Mouse (Mus musculus) lung, postnatal 14 days (tissue): ENCODE data around the gene Teddm1b.

ENCODE experiments used
- DNase-seq: peaks from one replicate; pipeline ENCODE4 v3.0.0; 2021

The Teddm1b gene

DNA sequence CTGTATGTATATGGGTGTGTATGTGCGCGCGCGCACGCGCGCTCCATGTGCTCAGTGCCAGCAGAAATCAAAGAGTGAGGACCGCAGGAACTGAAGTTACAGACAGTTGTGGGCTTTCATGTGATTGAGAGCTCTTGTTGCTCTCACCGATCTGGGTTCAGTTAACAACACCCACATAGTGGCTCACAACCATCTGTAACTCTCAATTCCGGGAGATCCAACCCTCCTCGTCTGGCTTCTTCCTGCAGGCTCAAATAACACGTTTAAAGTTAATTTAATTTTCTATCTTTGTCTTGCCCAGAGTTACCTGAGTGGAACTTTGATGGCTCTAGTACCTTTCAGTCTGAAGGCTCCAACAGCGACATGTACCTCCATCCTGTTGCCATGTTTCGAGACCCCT is 30.1 kb downstream of the Teddm1b start:
- DNase-seq = no peak

DNA sequence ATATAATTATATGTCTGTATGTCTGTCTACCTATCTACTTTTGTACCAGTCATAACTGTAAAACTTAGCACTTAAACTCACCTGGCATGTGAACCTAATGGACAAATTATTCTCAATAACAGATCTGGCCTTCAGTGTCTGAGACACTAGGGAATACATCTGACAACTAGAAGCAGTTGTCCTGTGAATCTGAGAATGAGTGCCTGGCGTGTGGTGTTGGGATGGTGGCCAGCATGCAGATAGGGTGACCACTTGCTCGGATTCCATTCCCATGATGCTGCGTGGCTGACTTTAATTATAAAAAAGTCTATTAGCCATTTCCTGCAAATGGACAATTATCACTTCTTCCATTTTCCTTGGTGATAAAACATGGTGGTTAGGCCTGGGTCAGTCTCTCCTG is 31.7 kb downstream of the Teddm1b start:
- DNase-seq = no peak

GRCm38 (mm10) chr1:153908208-153908607 is 34.1 kb downstream of the Teddm1b start:
- DNase-seq = no peak

DNA sequence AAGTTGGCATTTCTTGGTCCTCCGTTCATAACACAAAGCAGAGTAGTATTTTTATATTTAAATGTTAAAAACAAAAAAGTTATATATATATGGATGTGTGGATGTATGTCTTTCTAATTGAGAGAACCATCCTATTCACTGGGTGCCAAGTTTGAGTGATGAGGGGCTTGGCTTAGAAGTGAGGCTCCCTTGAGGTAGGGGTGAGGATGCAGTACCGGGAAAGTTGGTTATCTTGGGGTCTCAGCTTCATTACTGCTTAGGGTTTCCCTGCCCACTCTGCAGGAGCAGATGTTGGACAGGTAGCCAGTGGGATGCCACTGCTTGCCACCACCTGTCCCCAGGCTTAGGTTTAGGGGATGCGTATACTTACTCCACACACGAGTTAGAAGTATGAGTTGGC is 34.6 kb downstream of the Teddm1b start:
- DNase-seq = no peak

DNA sequence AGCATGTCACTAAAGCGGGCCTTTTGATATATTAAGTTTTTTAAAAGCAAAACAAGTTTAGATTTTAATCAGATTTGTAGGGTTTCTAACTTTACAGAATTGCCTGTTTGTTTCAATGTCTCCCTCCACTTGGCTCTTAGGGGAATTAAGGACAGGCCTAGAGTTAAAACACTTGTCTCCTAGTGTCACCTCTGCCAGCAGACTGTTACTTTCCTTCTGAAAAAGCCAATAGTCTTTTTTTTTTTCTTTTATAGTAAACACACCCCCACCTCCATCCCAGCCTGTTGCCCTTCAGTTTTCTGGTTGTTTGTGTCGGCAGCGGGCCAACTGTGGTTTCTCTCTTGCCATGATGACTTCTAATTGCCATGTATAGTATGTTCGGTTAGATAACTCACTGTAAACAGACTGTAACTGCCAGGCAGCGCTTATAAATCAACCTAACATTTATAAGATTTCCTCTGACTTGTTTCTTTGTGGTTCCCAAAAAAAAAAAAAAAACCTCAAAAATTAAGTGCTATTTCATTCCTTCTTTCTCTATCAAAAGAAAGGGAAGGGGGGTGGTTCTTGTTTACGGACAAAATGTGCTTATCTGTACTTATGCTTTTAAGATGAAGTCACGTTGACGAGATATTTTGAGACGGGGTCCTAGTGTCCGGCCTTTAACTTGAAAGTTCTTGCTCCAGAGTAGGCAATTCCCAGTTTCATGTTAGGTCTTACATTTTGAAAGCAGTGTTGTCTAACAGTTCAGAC is 35.2 kb downstream of the Teddm1b start:
- DNase-seq = no peak

- no peak for DNase-seq
Measured at GRCm38 (mm10) chr1:153909963-153910291, 35.8 kb downstream of the Teddm1b start.

DNA sequence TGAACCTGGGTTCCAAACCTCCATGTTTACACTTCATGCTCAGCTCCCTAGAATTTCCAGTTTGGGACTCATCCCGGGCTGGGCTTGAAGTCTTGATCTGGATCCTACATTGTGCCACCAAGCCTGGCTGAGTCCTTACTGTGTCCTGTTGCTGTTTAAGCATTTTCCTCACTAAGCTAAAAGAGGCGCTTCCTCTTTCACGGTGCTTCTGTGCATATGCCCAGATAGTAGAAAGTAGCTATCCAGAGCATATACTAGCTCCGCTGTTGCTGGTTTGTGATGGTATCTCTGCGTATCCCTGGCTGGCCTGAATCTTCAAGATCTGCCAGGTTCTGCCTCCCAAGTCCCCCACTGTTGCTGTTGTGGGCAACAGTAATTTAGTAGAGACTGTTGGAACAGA is 36.3 kb downstream of the Teddm1b start:
- no peak for DNase-seq

DNA sequence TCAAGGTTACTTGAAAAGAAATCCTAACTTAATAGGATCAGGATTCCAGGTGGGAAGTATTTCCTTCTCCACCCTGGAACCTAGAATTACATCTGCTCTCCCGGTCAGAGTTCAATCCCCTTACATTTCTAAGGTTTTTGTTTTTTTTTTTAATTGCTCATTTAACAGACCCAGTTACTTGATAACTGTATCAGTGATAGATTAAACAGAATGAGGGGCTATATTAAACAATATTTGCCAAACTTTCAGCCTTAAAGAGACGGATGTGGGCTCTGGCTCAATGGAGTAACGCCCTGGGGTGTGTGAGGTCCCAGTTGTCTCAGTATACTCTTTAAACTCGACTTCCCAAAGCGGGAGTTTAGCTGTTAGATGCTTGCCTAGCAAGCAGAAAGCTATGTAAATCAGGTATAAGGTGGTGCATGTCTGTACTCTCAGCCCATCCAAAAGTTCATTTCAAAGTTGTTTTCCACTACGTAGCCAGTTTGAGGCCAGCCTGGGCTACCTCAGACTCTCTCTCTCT is 37.2 kb downstream of the Teddm1b start:
- DNase-seq = no peak

GRCm38 (mm10) chr1:153913869-153914268 is 39.7 kb downstream of the Teddm1b start:
- no peak for DNase-seq

DNA sequence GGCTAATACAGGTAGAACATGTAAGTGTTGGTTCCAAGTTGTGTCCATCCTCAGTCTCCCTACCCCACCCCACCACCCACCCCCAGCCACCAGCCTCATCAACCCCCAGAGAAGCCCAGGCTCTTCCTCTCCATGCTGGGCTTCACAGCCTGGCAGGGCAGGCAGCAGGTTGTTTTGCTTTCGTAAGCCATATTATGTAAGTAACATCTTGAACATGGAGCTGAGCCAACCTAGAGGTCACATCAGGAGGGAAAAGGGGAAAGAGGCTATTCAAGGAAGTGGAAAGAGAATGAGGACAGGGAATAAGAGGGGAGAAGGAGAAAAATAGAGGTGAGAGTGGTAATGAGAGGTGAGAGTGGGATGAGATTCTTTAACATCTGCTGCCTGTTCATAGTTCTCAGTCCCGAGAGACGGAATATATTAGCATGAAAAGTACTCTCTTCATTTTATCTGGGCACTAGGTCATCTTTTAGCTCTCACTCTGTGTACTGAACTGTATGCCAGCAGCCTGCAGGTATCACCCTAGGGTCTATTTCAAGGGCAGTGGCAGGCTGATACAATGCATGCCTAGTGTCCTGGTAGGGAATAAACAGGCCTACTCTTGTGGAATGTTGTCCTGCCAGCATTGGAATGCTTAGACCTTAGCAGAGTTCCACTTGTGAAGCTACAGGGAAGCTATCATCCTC is 44.5 kb downstream of the Teddm1b start:
- DNase-seq = peak; percentile 32

DNA sequence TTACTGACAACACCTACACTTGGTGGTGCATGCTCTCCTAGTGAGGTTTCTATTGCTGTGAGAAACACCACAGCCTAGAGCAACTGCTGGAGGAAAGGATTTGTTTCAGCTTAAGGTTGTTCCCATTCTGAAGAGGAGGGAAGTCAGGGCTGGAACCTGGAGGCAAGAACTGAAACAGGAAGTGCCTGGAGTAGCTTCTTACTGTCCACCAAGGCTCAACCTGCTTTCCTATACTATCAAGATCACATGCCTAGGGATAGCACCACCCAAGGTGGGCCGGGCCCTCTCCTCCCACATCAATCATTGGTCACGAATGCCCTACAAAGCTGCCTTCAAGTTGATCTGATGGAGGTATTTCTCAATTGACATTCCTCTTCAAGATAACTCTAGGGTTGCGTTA is 47.5 kb downstream of the Teddm1b start:
- no peak for DNase-seq

GRCm38 (mm10) chr1:153922571-153923021 is 48.5 kb downstream of the Teddm1b start:
- peak; percentile 33 for DNase-seq

- no peak for DNase-seq
Measured at GRCm38 (mm10) chr1:153924395-153925385, 50.5 kb downstream of the Teddm1b start.
